Mouse (Mus musculus) CH12.LX (cell line): ENCODE results near the gene Csrp1. TPM values are rescaled to one million over a fixed set of nuclear protein-coding genes. Genes with fewer than 3 reads are reported as not detected.
A peak's percentile ranks its signal among the peaks of the same experiment; 100 is the strongest.

Source experiments
- DNase-seq: peaks from one replicate; pipeline ENCODE4 v3.0.0-alpha.2; 2013; ENCODE audit errors: extremely low read depth
- H3K27ac ChIP-seq: 2 replicates; pipeline ENCODE4 v1.5.1; 2012; ENCODE audit warnings: low read depth, mild to moderate bottlenecking, control low read depth, moderate library complexity; ENCODE audit not compliant: insufficient read depth
- H3K27me3 ChIP-seq: replicated peaks from 2 replicates; pipeline ENCODE3; 2012; ENCODE audit warnings: inconsistent platforms
- H3K36me3 ChIP-seq, 2 experiments: replicated peaks in 1 of 2; 2 replicates each; pipeline versions ENCODE3 to v1.6.1; 2012; ENCODE audit warnings: inconsistent platforms in 1 of 2, low read length in 1 of 2, mild to moderate bottlenecking in 1 of 2, mixed read lengths in 1 of 2, moderate library complexity in 1 of 2; ENCODE audit not compliant: control insufficient read depth in 1 of 2, insufficient read depth in 1 of 2
- H3K4me1 ChIP-seq, 2 experiments: 2 replicates each; pipeline ENCODE4 v1.6.1; 2012; ENCODE audit warnings: inconsistent platforms in 1 of 2, moderate library complexity in 1 of 2; ENCODE audit not compliant: insufficient read depth in 2 of 2, control insufficient read depth in 1 of 2
- H3K4me2 ChIP-seq: 2 replicates; pipeline ENCODE4 v1.6.1; 2012; ENCODE audit warnings: low read depth, mild to moderate bottlenecking, control low read depth; ENCODE audit not compliant: poor library complexity, insufficient read depth, severe bottlenecking
- H3K4me3 ChIP-seq, 3 experiments: fragments of 150-350 bp in 1 of 3; sonication (generic) in 1 of 3; replicated peaks in 1 of 3; 2 replicates each; pipeline versions ENCODE3 to v1.5.1; 2011 to 2012; ENCODE audit warnings: low read depth in 2 of 3, low read length in 2 of 3, mild to moderate bottlenecking in 2 of 3, moderate library complexity in 2 of 3, control low read depth in 1 of 3, improper control_type of control experiment in 1 of 3, inconsistent platforms in 1 of 3, mixed read lengths in 1 of 3; ENCODE audit not compliant: poor library complexity in 1 of 3
- H3K79me2 ChIP-seq: replicated peaks from 2 replicates; pipeline ENCODE4 v1.6.1; 2012; ENCODE audit warnings: mild to moderate bottlenecking, moderate library complexity; ENCODE audit not compliant: control insufficient read depth, poor library complexity, insufficient read depth, severe bottlenecking; ENCODE audit errors: extremely low read depth
- H3K9ac ChIP-seq: 2 replicates; pipeline ENCODE4 v1.6.1; 2012; ENCODE audit warnings: low read depth, mild to moderate bottlenecking, control low read depth, moderate library complexity; ENCODE audit not compliant: insufficient read depth
- H3K9me3 ChIP-seq: replicated peaks from 2 replicates; pipeline ENCODE3; 2012; ENCODE audit warnings: low read length, inconsistent platforms, mixed read lengths
- CHD1 ChIP-seq: IDR thresholded peaks from 2 replicates; pipeline ENCODE4 v1.6.1; 2012; ENCODE audit warnings: low read depth, low read length, improper control_type of control experiment, inconsistent platforms
- CHD2 ChIP-seq: IDR thresholded peaks from 2 replicates; pipeline ENCODE4 v1.6.1; 2011; ENCODE audit warnings: low read length, improper control_type of control experiment
- CTCF ChIP-seq, 2 experiments: IDR thresholded peaks in 1 of 2; conservative IDR thresholded peaks in 1 of 2; 2 replicates each; pipeline ENCODE4 v1.5.1; 2011 to 2012; ENCODE audit warnings: low read depth in 2 of 2, low read length in 2 of 2, improper control_type of control experiment in 1 of 2, inconsistent platforms in 1 of 2, mild to moderate bottlenecking in 1 of 2, moderate library complexity in 1 of 2
- E2F4 ChIP-seq: IDR thresholded peaks from 2 replicates; pipeline ENCODE4 v1.6.1; 2011; ENCODE audit warnings: low read depth, low read length, improper control_type of control experiment; ENCODE audit not compliant: insufficient replicate concordance
- EP300 ChIP-seq: IDR thresholded peaks from 2 replicates; pipeline ENCODE4 v1.6.1; 2011; ENCODE audit warnings: low read length, improper control_type of control experiment
- GABPA ChIP-seq: IDR thresholded peaks from 2 replicates; pipeline ENCODE4 v1.6.1; 2012; ENCODE audit warnings: low read depth, low read length, improper control_type of control experiment, inconsistent platforms; ENCODE audit not compliant: insufficient replicate concordance
- HCFC1 ChIP-seq: IDR thresholded peaks from 2 replicates; pipeline ENCODE4 v1.6.1; 2012; ENCODE audit warnings: low read depth, mild to moderate bottlenecking, inconsistent platforms, low read length, improper control_type of control experiment
- IRF4 ChIP-seq: IDR thresholded peaks from 2 replicates; pipeline ENCODE4 v1.6.1; 2014; ENCODE audit warnings: low read depth, mild to moderate bottlenecking, inconsistent platforms, low read length, improper control_type of control experiment
- JUN ChIP-seq: IDR thresholded peaks from 2 replicates; pipeline ENCODE4 v1.6.1; 2011; ENCODE audit warnings: low read depth, mild to moderate bottlenecking, low read length, improper control_type of control experiment, moderate library complexity; ENCODE audit not compliant: insufficient read depth
- JUND ChIP-seq: conservative IDR thresholded peaks from 2 replicates; pipeline ENCODE4 v1.6.1; 2011; ENCODE audit warnings: low read depth, low read length, improper control_type of control experiment
- KAT2A ChIP-seq: IDR thresholded peaks from 2 replicates; pipeline ENCODE4 v1.6.1; 2012; ENCODE audit warnings: low read length, improper control_type of control experiment, inconsistent platforms; ENCODE audit not compliant: insufficient replicate concordance
- MAFK ChIP-seq: IDR thresholded peaks from 2 replicates; pipeline ENCODE4 v1.6.1; 2011; ENCODE audit warnings: low read length, improper control_type of control experiment; ENCODE audit not compliant: insufficient replicate concordance
- MAX ChIP-seq: IDR thresholded peaks from 2 replicates; pipeline ENCODE4 v1.6.1; 2011; ENCODE audit warnings: low read length, improper control_type of control experiment
- MAZ ChIP-seq: IDR thresholded peaks from 2 replicates; pipeline ENCODE4 v1.6.1; 2012; ENCODE audit warnings: low read depth, mild to moderate bottlenecking, inconsistent platforms, low read length, improper control_type of control experiment, moderate library complexity
- MEF2A ChIP-seq: IDR thresholded peaks from 2 replicates; pipeline ENCODE4 v1.6.1; 2014; ENCODE audit warnings: low read depth, mild to moderate bottlenecking, inconsistent platforms, low read length, improper control_type of control experiment, borderline replicate concordance
- MXI1 ChIP-seq: IDR thresholded peaks from 2 replicates; pipeline ENCODE4 v1.6.1; 2011; ENCODE audit warnings: mild to moderate bottlenecking, low read depth, low read length, improper control_type of control experiment
- MYC ChIP-seq: IDR thresholded peaks from 2 replicates; pipeline ENCODE4 v1.6.1; 2011; ENCODE audit warnings: low read depth, mild to moderate bottlenecking, improper control_type of control experiment, low read length
- PAX5 ChIP-seq: IDR thresholded peaks from 2 replicates; pipeline ENCODE4 v1.6.1; 2012; ENCODE audit warnings: low read length, inconsistent platforms, mixed read lengths
- POLR2A ChIP-seq: IDR thresholded peaks from 2 replicates; pipeline ENCODE4 v1.6.1; 2011; ENCODE audit warnings: low read depth, mild to moderate bottlenecking, improper control_type of control experiment, low read length
- POLR2AphosphoS2 ChIP-seq: IDR thresholded peaks from 2 replicates; pipeline ENCODE4 v1.6.1; 2011; ENCODE audit warnings: low read depth, low read length, improper control_type of control experiment
- RAD21 ChIP-seq: IDR thresholded peaks from 2 replicates; pipeline ENCODE4 v1.6.1; 2011; ENCODE audit warnings: low read depth, mild to moderate bottlenecking, low read length, improper control_type of control experiment, moderate library complexity
- RCOR1 ChIP-seq: conservative IDR thresholded peaks from 2 replicates; pipeline ENCODE4 v1.6.1; 2012; ENCODE audit warnings: low read depth, mild to moderate bottlenecking, inconsistent platforms, low read length, improper control_type of control experiment
- SIN3A ChIP-seq: IDR thresholded peaks from 2 replicates; pipeline ENCODE4 v1.6.1; 2012; ENCODE audit warnings: low read length, improper control_type of control experiment, inconsistent platforms
- SMC3 ChIP-seq: IDR thresholded peaks from 2 replicates; pipeline ENCODE4 v1.6.1; 2011; ENCODE audit warnings: low read depth, low read length, improper control_type of control experiment
- TBP ChIP-seq: conservative IDR thresholded peaks from 2 replicates; pipeline ENCODE4 v1.6.1; 2011; ENCODE audit warnings: low read depth, low read length, improper control_type of control experiment
- USF1 ChIP-seq: IDR thresholded peaks from 2 replicates; pipeline ENCODE4 v1.6.1; 2014; ENCODE audit warnings: low read depth, mild to moderate bottlenecking, inconsistent platforms, low read length, improper control_type of control experiment
- USF2 ChIP-seq: conservative IDR thresholded peaks from 2 replicates; pipeline ENCODE4 v1.6.1; 2011; ENCODE audit warnings: low read depth, low read length, improper control_type of control experiment
- ZC3H11A ChIP-seq: IDR thresholded peaks from 2 replicates; pipeline ENCODE4 v1.6.1; 2012; ENCODE audit warnings: low read depth, mild to moderate bottlenecking, inconsistent platforms, low read length, improper control_type of control experiment
- ZKSCAN1 ChIP-seq: IDR thresholded peaks from 2 replicates; pipeline ENCODE4 v1.6.1; 2012; ENCODE audit warnings: low read depth, inconsistent platforms, low read length, improper control_type of control experiment, borderline replicate concordance
- ZMIZ1 ChIP-seq: IDR thresholded peaks from 2 replicates; pipeline ENCODE4 v1.6.1; 2012; ENCODE audit warnings: low read depth, mild to moderate bottlenecking, inconsistent platforms, low read length, improper control_type of control experiment
- ZNF384 ChIP-seq: IDR thresholded peaks from 2 replicates; pipeline ENCODE4 v1.6.1; 2012; ENCODE audit warnings: low read depth, low read length, improper control_type of control experiment, inconsistent platforms
- dilution Hi-C: fragments of 300-500 bp; cut with MboI; formaldehyde crosslinking; loops from 2 replicates; pipeline ENCODE4 v1.14.3; 2020; ENCODE audit warnings: low sequenced_read_pairs; ENCODE audit not compliant: extremely low pct_unique_long_range_greater_than_20kb, extremely low pct_ligation_motif_present
- in situ Hi-C: fragments of 300-500 bp; cut with MboI; formaldehyde crosslinking; loops from 3 replicates; pipeline ENCODE4 v1.14.3; 2019; ENCODE audit warnings: low sequenced_read_pairs, low pct_ligation_motif_present, low pct_unique_long_range_greater_than_20kb, mixed read lengths
- polyA plus RNA-seq: library from polyadenylated mRNA; unstranded; fragments of >175 nt; gene quantifications from 2 replicates; pipeline ENCODE4 v1.2.1, GENCODE M21; 2012; ENCODE audit warnings: low read depth; ENCODE audit not compliant: insufficient read length
- total RNA-seq, 2 experiments: library from RNA; depleted of rRNA; stranded (reverse); fragments of 300-350 nt in 1 of 2; fragments of >200 nt in 1 of 2; gene quantifications; 2 replicates each; pipeline ENCODE4 v1.2.3; 2012 to 2014

Csrp1 gene
- total and polyA plus RNA-seq, 3 experiments, result 45.9 to 54.3 (median 49.4) TPM

- Histone ChIP-seq H3K9me3 (no peaks in the 10 kb centered on the region), H3K4me1 (peaks cover 2 to 5% of the 10 kb centered on the region in 2 experiments; a peak in 2 of 4 replicates), H3K36me3 (no peaks in the 10 kb centered on the region), H3K27me3 (no peaks in the 10 kb centered on the region), H3K79me2 (no peaks in the 10 kb centered on the region), H3K9ac (no peak overlapping the region), H3K4me3 (no peak overlapping the region), H3K27ac (no peak overlapping the region), H3K4me2 (no peak overlapping the region)
- no peak for TF ChIP-seq MAZ
- TF ChIP-seq ZKSCAN1, result no peak
- TF ChIP-seq JUN, result no peak
- no peak for TF ChIP-seq PAX5
- no peak for TF ChIP-seq EP300
- no peak for TF ChIP-seq HCFC1
- no peak for TF ChIP-seq SIN3A
- TF ChIP-seq ZMIZ1, result no peak
- no peak for TF ChIP-seq MAFK
- TF ChIP-seq CHD1, result no peak
- no peak for TF ChIP-seq USF2
- no peak for TF ChIP-seq CTCF (conservative IDR thresholded peaks at IDR 0.05 in 1 of 2, IDR thresholded peaks at IDR 0.05 in 1 of 2; ENCODE audit: low read depth in 2 of 2, low read length in 2 of 2)
- no peak for TF ChIP-seq POLR2AphosphoS2
- no peak for TF ChIP-seq TBP
- no peak for TF ChIP-seq USF1
- no peak for TF ChIP-seq SMC3
- no peak for TF ChIP-seq JUND
- no peak for TF ChIP-seq RAD21
- no peak for TF ChIP-seq IRF4
- no peak for TF ChIP-seq MYC
- dilution Hi-C loops (no loop called here), in situ Hi-C loops (no loop called here)
- DNase-seq, result no peak
These were observed 4.8 kb upstream of the Csrp1 start for GRCm38 (mm10) chr1:135714901-135715609.

DNA sequence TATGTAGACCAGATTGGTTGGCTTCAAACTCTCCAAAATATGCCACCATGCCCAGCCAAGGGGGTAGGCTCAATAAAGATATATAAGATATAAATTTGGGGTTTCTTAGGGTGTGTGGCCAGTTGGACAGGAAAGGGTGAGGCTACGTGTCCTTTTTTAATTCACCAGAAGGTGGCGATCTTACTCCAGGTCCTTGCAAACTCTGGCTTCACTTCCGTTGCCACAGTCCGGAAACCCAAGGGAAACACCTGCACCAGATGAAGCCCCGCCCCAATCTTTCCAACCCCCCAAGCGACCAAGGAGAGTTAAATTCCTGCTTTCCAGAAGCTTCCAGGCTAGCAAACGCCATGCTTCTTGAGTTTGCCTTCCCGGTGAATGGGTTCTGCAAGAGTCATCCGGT lies 375 bp upstream of the Csrp1 start:
- Histone ChIP-seq H3K79me2 (no peaks in the 10 kb centered on the region), H3K9me3 (no peaks in the 10 kb centered on the region), H3K4me1 (peaks cover 4 to 17% of the 10 kb centered on the region in 2 experiments; a peak in 3 of 4 replicates), H3K4me3 (peak overlapping the region; percentile 49 to 62 (median 54)), H3K9ac (peak overlapping the region; percentile 71), H3K4me2 (peak overlapping the region; percentile 78), H3K36me3 (no peaks in the 10 kb centered on the region), H3K27me3 (no peaks in the 10 kb centered on the region), H3K27ac (no peak overlapping the region)
- in situ Hi-C loops, result no loop called here
- peak; percentile 89 for DNase-seq
- dilution Hi-C loops, result no loop called here
- TF ChIP-seq CTCF (conservative IDR thresholded peaks at IDR 0.05 in 1 of 2, IDR thresholded peaks at IDR 0.05 in 1 of 2; ENCODE audit: low read depth in 2 of 2, low read length in 2 of 2), result peak; percentile 69 to 96
- TF ChIP-seq JUND, result peak; percentile 36; the same call in 1 of the 2 replicates
- TF ChIP-seq POLR2A, result peak; percentile 43; the same call in 1 of the 2 replicates
- no peak for TF ChIP-seq KAT2A
- no peak for TF ChIP-seq GABPA
- TF ChIP-seq ZNF384, result no peak
- no peak for TF ChIP-seq MAFK
- TF ChIP-seq ZMIZ1, result no peak
- TF ChIP-seq MXI1, result no peak
- TF ChIP-seq CHD2, result 0 out of 2 replicates have a peak, but pooled peaks have one; percentile 24
- no peak; the same call in 1 of the 2 replicates for TF ChIP-seq SIN3A
- TF ChIP-seq RCOR1, result no peak
- peak; percentile 48; the same call in 1 of the 2 replicates for TF ChIP-seq EP300
- no peak for TF ChIP-seq E2F4
- TF ChIP-seq POLR2AphosphoS2, result no peak
- no peak for TF ChIP-seq MAX
- no peak for TF ChIP-seq CHD1
- TF ChIP-seq ZC3H11A, result peak; percentile 84
- 0 out of 2 replicates have a peak, but pooled peaks have one; percentile 47 for TF ChIP-seq MEF2A
- peak; percentile 77 for TF ChIP-seq IRF4
- TF ChIP-seq USF1, result no peak
